Mouse (Mus musculus) midbrain, embryonic 16.5 days (tissue): ENCODE measurements around the gene Arhgap5. TPM values are rescaled to one million over a fixed set of nuclear protein-coding genes. Genes with fewer than 3 reads are reported as not detected.

Experiments used
- ATAC-seq: fragments of 200-750 bp; cut with Nextera tagmentation; 2 replicates; pipeline ENCODE4 v1.8.0; 2017; ENCODE audit warnings: moderate TSS enrichment
- H3K27ac ChIP-seq: fragments of 300-500 bp; sonication (generic); 2 replicates; pipeline ENCODE4 v1.5.1; 2014; ENCODE audit warnings: mild to moderate bottlenecking, low read length, mixed read lengths
- H3K27me3 ChIP-seq: fragments of 300-500 bp; sonication (generic); 2 replicates; pipeline ENCODE4 v1.6.1; 2014; ENCODE audit warnings: low read depth, low read length, mixed read lengths; ENCODE audit not compliant: control insufficient read depth, insufficient read depth
- H3K36me3 ChIP-seq: fragments of 300-500 bp; sonication (generic); 2 replicates; pipeline ENCODE4 v1.6.1; 2014; ENCODE audit warnings: mild to moderate bottlenecking, low read length, moderate library complexity, mixed read lengths; ENCODE audit not compliant: control insufficient read depth, insufficient read depth
- H3K4me1 ChIP-seq: fragments of 300-500 bp; sonication (generic); 2 replicates; pipeline ENCODE4 v1.6.1; 2014; ENCODE audit warnings: mild to moderate bottlenecking, low read length, mixed read lengths; ENCODE audit not compliant: control insufficient read depth, insufficient read depth
- H3K4me2 ChIP-seq: fragments of 300-500 bp; sonication (generic); 2 replicates; pipeline ENCODE4 v1.6.1; 2014; ENCODE audit warnings: mild to moderate bottlenecking, low read length, mixed read lengths
- H3K4me3 ChIP-seq: fragments of 300-500 bp; sonication (generic); 2 replicates; pipeline ENCODE4 v1.5.1; 2014; ENCODE audit warnings: low read depth, mild to moderate bottlenecking, low read length, moderate library complexity, mixed read lengths
- H3K9ac ChIP-seq: fragments of 300-500 bp; sonication (generic); 2 replicates; pipeline ENCODE4 v1.6.1; 2014; ENCODE audit warnings: low read depth, low read length, mixed read lengths
- H3K9me3 ChIP-seq: fragments of 300-500 bp; sonication (generic); replicated peaks from 2 replicates; pipeline ENCODE4 v1.6.1; 2014; ENCODE audit warnings: mild to moderate bottlenecking, low read length, mixed read lengths; ENCODE audit not compliant: control insufficient read depth, poor library complexity, severe bottlenecking
- WGBS: fragments of 180-500 bp; shearing (Covaris S2); extraction: QIAGEN DNeasy Blood & Tissue Kit; methylation state at CpG from one replicate; pipeline ENCODE4 v1.1.7; 2014; 5-methylcytosine and 5-hydroxymethylcytosine counted together
- polyA plus RNA-seq: library from polyadenylated mRNA; unstranded; fragments of >200 nt; fragmentation: Nextera tagmentation; extraction: Ambion mirVana; gene quantifications from 2 replicates; pipeline ENCODE4 v1.2.1, GENCODE M21; 2015

The Arhgap5 gene
- polyA plus RNA-seq, 1 experiment from 2014 or later = 35.0 TPM

DNA sequence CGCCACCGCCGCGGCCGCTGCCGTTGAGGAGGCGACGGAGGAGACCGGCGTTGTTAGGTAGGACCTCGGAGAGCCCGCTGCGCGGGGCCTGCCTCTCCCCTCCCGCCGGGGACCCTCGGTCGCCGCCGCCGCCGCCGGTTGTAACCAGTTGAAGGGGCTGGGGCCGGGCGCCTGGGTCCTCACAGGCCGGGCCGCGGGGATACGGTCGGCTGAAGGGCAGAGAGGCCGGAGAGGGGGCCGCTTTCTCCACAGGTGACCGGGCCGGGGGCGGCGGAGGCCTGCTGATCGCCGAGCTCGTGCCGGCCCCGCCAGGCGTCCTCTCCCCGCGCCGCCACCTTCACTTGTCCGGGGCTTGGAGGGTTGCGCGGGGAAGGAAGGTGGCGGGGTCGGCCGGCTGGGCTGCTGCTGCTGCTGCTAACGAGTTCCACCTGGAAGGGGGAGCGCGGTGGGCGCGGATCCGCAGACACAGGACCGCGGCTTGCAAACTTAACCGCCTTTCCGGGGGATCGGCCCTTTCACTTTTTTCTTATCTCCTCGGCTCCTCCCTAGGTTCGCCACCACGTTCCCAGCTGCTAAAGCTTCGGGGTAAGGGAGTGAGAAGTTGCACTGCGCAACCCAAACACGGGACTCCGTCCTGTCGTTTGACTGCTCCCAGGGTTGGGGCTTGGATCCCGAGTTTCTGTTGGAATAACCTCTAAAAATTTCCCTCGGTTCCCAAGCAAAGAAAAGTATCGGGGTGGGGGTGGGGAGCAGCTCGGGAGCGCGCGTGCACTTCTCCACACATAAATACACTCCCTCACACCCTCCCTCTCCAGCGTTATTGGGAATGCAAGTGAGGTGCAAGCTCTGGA is 784 bp downstream of the Arhgap5 start:
- Histone ChIP-seq H3K4me2 (peak overlapping the region; percentile 62), H3K4me3 (peak overlapping the region; percentile 97), H3K36me3 (no peaks in the 10 kb centered on the region), H3K4me1 (peaks cover 18% of the 10 kb centered on the region), H3K9ac (peak overlapping the region; percentile 97), H3K27ac (peak overlapping the region; percentile 99), H3K27me3 (no peaks in the 10 kb centered on the region), H3K9me3 (no peaks in the 10 kb centered on the region)
- peak; percentile 43 for ATAC-seq
- under 1% methylated on average over 53 of the region's 78 CpGs for WGBS

DNA sequence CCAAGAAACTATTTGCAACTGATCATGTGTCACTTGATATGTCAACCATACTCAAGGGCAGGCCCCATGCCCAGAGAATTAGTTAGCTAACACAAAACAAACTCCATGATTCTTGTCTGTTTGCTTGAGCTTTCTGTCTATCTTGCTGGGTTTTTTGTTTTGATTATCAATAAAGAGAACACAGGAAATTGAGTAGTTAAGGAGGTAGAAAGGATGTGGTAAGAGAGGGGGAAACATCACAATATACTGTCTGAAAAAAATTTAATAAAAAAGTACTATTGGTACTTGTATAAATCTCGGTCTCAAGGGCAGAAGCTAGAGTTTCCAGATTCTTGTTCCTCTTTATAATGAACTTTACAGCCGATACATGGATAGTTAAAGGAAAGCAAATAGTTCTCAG is 20.9 kb downstream of the Arhgap5 start:
- no peak for ATAC-seq
- no peak overlapping the region for H3K4me3 ChIP-seq
- H3K4me1 ChIP-seq = no peaks in the 10 kb centered on the region
- no peak overlapping the region for H3K9ac ChIP-seq
- H3K27ac ChIP-seq = no peak overlapping the region
- H3K36me3 ChIP-seq = 0 out of 2 replicates have a peak, but pooled peaks cover under 1% of the 10 kb centered on the region
- 96% methylated on average over 2 of the region's 2 CpGs for WGBS
- H3K27me3 ChIP-seq = no peaks in the 10 kb centered on the region
- no peaks in the 10 kb centered on the region for H3K9me3 ChIP-seq
- H3K4me2 ChIP-seq = no peak overlapping the region

DNA sequence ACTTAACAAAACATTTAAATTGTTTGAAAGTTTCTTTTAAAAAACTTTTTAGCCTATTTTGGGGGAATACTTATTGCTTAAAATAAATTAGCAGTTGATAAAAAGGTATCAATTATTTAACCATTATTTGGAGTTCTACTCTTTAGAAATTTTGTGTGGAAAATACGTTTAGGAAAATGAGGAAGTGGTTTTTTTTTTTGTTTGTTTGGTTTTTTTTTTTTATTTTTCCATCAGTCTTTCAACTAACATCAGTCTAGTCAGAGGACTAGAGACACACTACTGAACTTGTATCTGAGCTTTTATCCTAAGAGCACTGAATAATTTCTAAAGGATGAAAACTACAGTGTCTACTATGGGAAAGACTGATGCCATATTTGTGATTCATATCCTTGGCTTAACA is 21.7 kb downstream of the Arhgap5 start:
- H3K9ac ChIP-seq = no peak overlapping the region
- H3K4me1 ChIP-seq = no peaks in the 10 kb centered on the region
- ATAC-seq = no peak
- no peak overlapping the region for H3K4me3 ChIP-seq
- WGBS = 96% methylated on average over 1 of the region's 1 CpGs
- no peaks in the 10 kb centered on the region for H3K9me3 ChIP-seq
- H3K4me2 ChIP-seq = no peak overlapping the region
- H3K27ac ChIP-seq = no peak overlapping the region
- H3K36me3 ChIP-seq = no peaks in the 10 kb centered on the region
- H3K27me3 ChIP-seq = no peaks in the 10 kb centered on the region

DNA sequence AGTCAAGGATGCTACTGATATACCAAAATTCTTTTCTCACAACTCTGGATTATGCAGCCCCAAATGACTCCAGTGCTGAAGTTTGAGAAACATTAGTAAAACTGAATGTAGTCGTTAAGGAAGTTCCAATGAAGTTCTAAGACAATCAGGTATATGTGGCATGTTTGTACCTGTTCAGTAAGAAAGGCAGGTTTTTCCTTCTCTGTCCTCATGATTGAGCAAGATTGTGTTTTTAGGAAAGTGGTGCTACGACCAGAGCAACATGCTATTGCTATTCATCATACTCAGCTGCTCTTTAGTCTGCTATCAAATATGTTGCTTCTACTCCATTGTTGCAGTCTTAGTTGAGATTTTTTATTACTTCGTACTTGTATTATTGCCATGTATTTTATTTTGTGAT is 26.0 kb downstream of the Arhgap5 start:
- Histone ChIP-seq H3K4me1 (no peaks in the 10 kb centered on the region), H3K27me3 (no peaks in the 10 kb centered on the region), H3K4me3 (no peak overlapping the region), H3K9me3 (no peaks in the 10 kb centered on the region), H3K4me2 (no peak overlapping the region), H3K9ac (no peak overlapping the region), H3K36me3 (no peaks in the 10 kb centered on the region), H3K27ac (no peak overlapping the region)
- WGBS = 94% methylated on average over 3 of the region's 3 CpGs
- no peak for ATAC-seq

DNA sequence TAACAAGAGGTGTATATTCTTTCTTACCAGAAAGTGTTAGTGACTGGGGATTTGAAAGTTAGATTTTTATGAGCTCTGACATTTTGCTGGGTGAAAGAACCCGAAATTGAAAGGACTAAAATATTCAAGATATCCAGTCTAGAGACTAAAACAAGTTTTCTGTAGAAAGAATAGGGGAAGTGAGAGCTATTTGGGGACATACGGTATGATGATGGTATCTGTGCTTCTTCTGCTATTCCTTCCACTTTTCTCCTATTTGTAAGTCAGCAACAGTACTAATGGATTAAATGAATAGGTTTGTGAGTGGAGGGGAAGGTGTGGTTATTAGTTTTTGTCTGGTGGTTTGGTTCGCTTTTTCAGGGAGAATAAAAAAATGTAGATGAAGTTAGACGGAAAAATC is 37.5 kb downstream of the Arhgap5 start:
- Histone ChIP-seq H3K36me3 (no peaks in the 10 kb centered on the region), H3K27ac (no peak overlapping the region), H3K4me3 (no peak overlapping the region), H3K4me1 (peaks cover 2% of the 10 kb centered on the region; the same call in 1 of the 2 replicates), H3K9me3 (no peaks in the 10 kb centered on the region), H3K4me2 (no peak overlapping the region), H3K27me3 (no peaks in the 10 kb centered on the region), H3K9ac (no peak overlapping the region)
- 90% methylated on average over 4 of the region's 4 CpGs for WGBS
- ATAC-seq = no peak

DNA sequence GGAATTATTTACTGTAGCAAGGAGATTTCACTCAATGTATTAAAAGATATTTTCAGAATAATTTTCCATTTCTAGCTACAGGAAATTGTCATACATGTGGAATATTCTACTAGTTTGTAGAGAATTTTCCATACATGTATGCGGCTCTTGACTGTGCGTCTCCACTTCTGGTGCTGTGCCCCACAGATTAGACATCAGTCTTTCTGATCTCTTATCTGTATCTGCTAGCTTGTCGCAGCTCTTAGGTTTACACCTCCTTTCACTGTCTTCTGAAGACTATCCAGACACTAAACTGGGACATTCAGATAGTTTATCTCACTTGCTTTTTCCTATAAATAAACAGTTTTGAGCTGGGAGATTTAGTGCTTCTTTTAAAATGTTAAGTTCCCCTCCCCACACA is 40.8 kb downstream of the Arhgap5 start:
- H3K4me3 ChIP-seq = no peak overlapping the region
- no peaks in the 10 kb centered on the region for H3K4me1 ChIP-seq
- H3K9me3 ChIP-seq = no peaks in the 10 kb centered on the region
- no peak overlapping the region for H3K9ac ChIP-seq
- H3K27ac ChIP-seq = no peak overlapping the region
- WGBS = 90% methylated on average over 3 of the region's 3 CpGs
- H3K27me3 ChIP-seq = no peaks in the 10 kb centered on the region
- ATAC-seq = no peak
- no peak overlapping the region for H3K4me2 ChIP-seq
- H3K36me3 ChIP-seq = no peaks in the 10 kb centered on the region

DNA sequence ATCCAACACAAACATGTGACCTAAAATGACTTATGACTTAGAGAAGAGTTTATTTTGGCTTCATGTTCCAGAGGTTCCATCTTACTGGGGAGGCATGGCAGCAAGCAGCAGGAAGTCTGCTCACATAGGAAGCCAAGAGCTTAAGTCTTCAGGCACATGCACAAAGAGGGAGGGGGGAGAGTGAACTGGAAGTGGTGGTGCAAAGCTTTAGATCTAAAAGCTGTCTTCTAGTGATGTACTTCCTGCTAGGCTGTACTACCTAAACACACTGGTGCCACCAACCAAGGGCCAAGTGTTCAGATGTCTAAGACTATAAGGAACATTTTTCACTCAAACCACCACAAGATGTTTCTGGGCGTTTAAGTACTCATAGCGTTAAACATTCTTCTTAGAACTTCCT is 48.3 kb downstream of the Arhgap5 start:
- Histone ChIP-seq H3K4me1 (no peaks in the 10 kb centered on the region), H3K9me3 (no peaks in the 10 kb centered on the region), H3K9ac (no peak overlapping the region), H3K36me3 (no peaks in the 10 kb centered on the region), H3K4me3 (no peak overlapping the region), H3K27ac (no peak overlapping the region), H3K27me3 (no peaks in the 10 kb centered on the region), H3K4me2 (no peak overlapping the region)
- ATAC-seq = no peak
- 92% methylated on average over 2 of the region's 2 CpGs for WGBS

DNA sequence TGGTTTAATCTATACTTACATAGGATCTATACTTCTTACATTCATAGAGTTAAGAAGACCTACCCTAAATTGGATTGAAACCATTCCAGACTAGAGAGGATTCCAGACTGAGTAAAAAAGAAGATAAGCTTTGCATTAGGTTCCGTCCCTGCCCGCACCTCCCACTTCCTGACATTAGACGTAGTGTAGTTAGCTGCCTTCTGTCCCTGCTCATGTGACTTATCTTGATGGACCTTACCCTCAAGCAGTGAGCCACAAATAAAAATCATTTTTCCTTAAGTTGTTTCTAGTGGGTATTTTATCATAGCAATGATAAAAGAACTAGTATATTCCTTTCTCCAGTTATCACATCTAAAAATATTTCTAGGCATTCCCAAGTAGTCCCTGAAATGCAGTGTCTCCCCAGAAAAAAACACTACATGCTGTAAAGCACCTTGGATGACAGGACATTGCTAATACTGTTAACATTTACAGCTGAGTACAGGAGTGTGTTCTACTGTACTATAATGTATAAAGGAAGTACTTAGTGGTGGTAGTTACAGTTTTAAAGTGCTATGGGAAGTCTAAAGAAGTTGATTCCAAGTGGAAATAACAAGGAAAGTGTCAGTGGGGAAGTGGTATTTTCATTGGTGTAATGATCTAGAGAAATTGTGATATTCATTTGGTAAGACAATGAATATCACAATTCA is 51.6 kb downstream of the Arhgap5 start:
- 85% methylated on average over 3 of the region's 3 CpGs for WGBS
- Histone ChIP-seq H3K4me2 (no peak overlapping the region), H3K27me3 (no peaks in the 10 kb centered on the region), H3K4me3 (no peak overlapping the region), H3K9me3 (no peaks in the 10 kb centered on the region), H3K4me1 (no peaks in the 10 kb centered on the region), H3K27ac (no peak overlapping the region), H3K36me3 (no peaks in the 10 kb centered on the region), H3K9ac (no peak overlapping the region)
- ATAC-seq = no peak

DNA sequence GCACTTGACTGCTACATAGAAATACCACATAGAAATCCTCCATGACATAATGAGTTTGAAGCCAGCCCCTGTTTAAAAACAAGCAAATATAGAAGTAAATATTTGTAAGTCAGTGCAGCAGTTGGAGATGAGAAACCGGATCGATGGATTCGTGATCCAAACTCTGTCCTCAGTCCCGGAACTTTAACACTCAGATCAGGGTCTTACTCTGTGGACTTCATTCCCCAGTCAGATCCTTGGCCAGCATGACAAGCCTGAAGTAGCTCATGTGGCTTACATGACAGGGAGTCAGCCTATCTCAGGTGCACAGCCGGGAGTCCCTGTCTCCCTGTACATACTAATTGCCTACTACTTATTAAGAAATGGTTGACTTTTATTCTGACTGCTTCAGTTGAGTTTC is 61.9 kb downstream of the Arhgap5 start:
- over 99% methylated on average over 5 of the region's 5 CpGs for WGBS
- Histone ChIP-seq H3K9me3 (no peaks in the 10 kb centered on the region), H3K27ac (no peak overlapping the region), H3K4me2 (no peak overlapping the region), H3K4me3 (no peak overlapping the region), H3K27me3 (no peaks in the 10 kb centered on the region), H3K36me3 (no peaks in the 10 kb centered on the region), H3K9ac (no peak overlapping the region), H3K4me1 (no peaks in the 10 kb centered on the region)
- ATAC-seq = no peak
